Mouse (Mus musculus) monocyte, adult 5-6 weeks (primary cell): ENCODE measurements around the gene Sqstm1. TPM values are rescaled to one million over a fixed set of nuclear protein-coding genes. Genes with fewer than 3 reads are reported as not detected.
"Not testable (repeated sequence)": the region's sequence is repeated elsewhere in the genome, so short reads cannot be mapped to it uniquely, and the experiment has no call there.

Source experiments
- ATAC-seq: fragments of 153-309, 156-312 bp; replicated peaks from 2 replicates; pipeline ENCODE4 v1.8.0; 2017; ENCODE audit warnings: mild to moderate bottlenecking; ENCODE audit not compliant: low TSS enrichment, insufficient number of reproducible peaks, severe bottlenecking, poor library complexity, low FRiP score
- total RNA-seq: library from RNA; stranded (forward); fragments of 200-1000, 200-491, 200-594 nt; gene quantifications from 3 replicates; pipeline ENCODE4 v1.2.3, GENCODE M21; 2017

Sqstm1 gene
- total RNA-seq, 1 experiment from 2014 or later, result 1,041 TPM

DNA sequence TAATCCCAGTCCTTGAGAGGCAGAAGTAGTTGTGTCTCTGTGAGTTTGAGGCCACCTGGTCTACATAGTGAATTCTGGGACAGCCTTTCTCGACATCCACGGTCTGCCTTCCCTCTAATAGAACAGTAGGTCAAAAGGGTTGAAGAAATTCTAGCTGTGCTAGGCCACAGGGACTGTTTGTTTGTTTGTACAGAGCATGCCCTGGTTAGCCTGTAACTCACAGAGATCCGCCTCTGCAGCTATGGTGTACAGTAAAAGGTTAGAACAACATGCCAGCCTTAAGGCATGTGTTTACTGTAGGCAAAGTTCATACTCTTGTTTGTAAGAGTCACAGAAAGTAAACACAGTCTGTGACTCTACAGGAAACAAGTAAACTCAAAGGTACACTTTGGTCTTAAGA is 25.8 kb downstream of the Sqstm1 start:
- ATAC-seq, result no peak

DNA sequence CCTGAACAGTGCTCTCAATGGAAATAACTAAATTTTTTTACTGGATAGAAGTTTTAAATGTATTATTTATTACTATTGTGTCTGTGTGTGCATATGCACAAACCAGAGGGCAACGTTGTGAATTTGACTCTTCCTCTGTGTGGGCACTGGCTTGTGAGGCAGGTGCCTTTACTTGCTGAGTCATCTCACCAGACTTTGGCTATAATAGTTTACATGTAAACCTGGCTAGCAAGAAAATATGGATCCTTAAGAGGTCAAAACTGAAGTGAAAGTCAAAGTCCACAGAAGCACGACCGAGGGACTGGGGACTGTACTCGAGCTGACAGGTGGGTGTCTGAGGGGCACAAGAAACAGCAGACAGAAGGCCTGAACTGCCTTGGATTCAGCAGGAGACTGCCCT is 27.9 kb downstream of the Sqstm1 start:
- ATAC-seq, result no peak

DNA sequence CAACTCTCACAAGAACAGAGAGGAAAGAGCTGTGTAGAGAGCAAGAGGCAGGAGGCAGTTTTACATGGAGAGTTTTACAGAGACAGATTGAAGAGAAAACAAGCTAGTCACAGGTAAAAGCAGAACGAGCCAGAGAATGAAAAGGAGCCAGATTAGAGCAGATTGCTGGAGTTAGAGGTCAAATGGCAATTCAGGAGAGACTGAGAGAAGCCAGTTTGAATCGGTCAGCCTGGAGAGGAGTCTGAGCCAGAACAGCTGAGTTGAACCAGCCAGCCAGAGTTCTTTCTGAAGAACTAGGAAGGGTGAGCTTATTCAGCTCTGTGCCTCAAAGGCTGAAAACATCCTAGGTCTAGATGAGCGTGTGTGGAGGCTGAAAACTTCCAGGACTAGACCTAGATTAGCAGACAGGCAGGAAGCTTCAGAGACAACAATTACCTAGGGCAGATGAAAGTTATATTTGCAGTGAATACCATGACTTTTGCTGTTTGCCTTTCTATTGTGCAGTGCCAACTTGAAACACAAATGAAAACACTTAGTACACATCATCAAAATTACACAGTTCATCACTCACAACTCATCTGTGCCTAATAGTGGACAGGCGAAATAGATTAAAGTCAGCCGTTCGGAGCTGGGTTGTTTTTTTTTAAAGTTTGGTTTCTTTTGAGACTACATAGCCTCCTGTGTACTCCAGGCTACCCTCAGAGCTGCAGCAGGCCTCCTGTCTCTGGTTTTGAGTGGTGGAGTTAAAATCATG is 30.0 kb downstream of the Sqstm1 start:
- no peak for ATAC-seq

DNA sequence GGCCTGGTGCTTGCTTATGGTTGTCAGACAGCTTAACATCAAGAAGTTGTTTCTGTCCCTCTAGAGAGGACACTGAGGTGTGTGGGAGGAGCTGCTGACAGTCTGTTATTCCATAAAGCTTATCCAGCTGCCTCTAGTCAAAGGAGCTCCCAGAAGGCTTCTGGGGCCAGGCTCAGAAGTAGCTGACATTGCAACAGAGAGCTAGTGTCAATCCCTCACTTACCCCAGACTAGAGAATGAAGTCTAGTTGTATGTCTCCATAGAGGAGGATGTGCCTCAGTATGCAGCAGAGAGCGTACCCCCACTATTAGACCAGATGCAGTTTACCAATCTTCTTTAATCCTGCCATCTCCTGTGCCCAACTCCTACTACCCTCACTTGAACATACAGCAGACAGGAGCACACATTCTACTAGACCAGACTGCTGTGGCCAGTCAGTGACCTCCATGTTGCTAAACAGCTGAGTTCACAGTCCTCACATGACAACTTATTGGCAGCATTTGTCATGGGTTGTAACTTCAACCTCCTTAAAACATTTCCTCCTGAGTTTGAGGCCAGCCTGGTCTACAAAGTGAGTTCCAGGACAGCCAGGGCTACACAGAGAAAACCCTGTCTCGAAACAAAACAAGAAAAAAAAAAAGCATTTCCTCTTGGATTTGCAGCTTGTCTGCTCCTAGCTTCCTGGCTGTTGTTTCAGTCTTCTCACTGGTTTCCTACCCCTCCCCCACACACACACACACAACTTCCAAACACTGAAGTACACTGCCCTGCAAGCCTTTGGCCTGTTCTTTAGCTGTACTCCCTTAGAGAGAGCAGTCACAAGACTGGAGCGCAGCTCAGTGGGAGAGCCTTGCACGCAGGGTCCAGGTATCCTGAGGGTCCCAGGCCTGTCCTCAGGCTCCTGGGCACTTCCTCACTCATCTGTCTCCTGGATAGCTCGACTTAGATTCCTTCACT is 31.8 kb downstream of the Sqstm1 start:
- ATAC-seq, result no peak

DNA sequence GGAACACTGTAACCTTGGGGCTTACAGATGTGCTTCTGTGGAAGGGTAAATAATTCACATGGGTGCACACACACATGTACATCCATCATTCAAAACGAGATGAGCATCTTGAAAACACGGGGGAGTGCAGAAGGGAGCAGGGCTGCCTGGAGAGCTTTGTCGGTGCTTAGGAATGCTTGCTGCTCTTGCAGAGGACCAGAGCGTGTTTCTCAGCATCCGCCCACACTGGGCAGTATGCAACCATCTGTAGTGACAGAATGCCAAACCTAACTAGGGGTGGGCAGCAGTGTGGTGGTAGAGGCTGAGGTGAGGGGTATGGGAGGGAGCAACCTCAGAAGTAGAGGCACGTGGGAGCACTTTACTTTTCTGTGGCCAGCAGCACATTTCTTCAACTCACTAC is 33.5 kb downstream of the Sqstm1 start:
- no peak for ATAC-seq

DNA sequence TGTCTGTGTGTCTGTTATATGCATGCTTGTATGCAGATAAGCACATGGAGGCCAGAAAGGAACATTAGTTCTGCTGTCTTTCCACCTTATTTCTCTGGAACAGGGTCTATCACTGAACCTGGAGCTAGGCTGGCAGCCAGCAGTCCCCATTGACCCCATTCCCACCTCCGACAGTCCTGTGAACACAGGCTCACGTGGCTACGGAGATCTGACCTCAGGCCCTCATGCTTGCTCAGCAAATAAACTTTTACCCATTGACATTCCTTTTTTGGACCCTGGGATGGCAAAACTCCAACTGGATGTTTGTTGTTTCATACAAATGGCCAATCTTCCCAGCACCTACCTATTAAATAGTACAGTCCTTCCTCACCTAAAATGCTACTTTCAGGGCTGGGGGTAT is 34.3 kb downstream of the Sqstm1 start:
- ATAC-seq, result no peak

DNA sequence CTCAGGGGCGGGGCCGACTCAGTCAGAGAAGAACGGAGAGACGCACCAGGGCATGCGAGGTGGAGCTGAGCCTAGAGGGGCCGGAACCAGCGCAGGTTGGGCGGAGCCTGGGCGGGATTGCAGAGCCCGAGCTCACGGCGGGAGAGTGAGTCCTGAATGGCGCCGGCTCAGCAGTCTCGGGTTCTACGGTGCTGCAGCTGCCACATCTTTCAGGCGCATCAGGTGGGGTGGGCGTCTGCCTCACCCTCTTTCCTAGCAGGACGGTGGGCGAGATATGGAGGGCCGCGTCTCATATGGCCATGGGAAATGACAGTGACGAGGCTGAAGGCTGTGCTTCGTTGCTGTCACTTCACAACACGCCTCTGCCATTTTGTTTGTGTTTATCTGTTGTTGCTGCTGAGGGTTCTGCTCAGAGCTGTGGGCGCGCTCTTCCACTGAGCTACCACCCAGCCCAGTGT is 35.9 kb downstream of the Sqstm1 start:
- peak; percentile 98 for ATAC-seq

DNA sequence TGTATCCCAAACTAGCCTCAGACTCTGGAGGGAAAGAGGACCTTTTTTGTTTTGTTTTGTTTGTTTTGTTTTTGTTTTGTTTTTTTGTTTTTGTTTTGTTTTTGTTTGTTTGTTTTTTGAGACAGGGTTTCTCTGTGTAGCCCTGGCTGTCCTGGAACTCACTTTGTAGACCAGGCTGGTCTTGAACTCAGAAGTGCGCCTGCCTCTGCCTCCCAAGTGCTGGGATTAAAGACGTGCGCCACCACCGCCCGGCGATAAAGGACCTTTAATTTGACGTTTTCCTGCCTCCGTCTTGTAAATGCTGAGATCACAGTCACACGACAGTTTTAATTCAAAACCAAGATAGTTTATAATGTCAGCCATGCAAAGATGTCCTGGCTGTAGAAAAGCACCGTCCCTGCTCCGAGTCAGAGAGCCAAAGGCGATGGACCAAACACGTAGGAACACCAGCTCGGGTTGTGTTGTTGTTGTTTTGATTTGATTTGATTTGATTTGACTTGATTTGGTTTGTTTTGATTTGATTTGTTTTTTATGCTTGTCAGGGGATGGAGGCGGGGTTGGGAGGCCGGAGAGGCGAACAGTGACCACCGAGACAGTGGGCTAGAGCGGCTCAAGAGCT is 36.4 kb downstream of the Sqstm1 start, which contains the start of gene Mrnip:
Mrnip (plus strand) TSS at position 334 of the 619 bp plus-strand sequence.
- ATAC-seq, result not testable (repeated sequence)

DNA sequence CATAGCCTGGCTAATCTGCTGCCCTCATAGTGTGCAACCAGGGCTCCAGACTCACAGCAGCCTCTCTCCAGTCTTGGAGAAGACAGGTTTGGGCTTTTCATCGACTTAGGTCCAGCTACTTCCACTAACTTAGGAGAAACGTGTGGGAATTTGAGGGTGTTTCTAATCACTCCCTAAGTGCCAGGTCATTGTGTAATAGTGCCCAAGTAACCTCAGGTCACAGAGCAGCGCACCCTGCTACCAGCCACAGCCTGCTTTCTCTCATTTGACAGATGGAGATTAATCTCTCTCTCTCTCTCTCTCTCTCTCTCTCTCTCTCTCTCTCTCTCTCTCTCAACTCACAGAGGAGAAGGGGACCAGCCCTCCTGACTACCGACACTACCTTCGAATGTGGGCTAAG is 42.3 kb downstream of the Sqstm1 start:
- ATAC-seq, result no peak

DNA sequence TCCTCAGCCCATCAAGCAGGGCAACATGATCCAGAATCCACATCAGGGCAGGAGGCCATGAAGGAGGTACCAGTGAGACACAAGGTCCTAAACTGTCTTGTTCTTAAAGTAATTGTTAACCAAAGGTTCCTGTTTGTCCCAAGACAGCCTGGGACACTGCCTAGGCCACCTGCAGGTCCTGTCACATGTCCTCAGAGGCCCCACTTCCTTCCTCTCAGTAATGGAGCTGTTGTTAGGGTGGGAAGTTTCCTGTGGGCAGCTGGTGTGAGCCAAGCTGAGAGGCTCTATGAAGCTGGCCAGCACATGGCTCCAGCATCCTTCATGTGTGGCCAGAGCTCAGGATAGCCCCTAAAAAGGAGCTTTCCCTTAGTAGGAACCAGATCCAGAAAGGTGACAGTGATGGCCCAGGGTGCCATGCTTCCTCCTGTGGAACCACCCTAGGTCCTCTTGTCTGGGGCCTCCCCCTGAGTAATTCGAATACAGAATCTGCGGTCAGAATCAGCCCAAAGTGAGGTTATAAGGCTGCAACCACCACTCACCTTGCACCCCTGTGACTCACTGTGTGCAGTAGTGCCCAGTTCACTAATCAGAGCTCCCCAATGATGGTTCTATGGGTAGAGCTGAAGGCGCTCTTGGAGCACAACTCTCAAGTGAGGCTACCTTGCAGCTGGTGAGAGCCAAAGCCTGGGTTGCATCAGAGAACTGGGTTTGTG is 48.1 kb downstream of the Sqstm1 start:
- no peak for ATAC-seq

DNA sequence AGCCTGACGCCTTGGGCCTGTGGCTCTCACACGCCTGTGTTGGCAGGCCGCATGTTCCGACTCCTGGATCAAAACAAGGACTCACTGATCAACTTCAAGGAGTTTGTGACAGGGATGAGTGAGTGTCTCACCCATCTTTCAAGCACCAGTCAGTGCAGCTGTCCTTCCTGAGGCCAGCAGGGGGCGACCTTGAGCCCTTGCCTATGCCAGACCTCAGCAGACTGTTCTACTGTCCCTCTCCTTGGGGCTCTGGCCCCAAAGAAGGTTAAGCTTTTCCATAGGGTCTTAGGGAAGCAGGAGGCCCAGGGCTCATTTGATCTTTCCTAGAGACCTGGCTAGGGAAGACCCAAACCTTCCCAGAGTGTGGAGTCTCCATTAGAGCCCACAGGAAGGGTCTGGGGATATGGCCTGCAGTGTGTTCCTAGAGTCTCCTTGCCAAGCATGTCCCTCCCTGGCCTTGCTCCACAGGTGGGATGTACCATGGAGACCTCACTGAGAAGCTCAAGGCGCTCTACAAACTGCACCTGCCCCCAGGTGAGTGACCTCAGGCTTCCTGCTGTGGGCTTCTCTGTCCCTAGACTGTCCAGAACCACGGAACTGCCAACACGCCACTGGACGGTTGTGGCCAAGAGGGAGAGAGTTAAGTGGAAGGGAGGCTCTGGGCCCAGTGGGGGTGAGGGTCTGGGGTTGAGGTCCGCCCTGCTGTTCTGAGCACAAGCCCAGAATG is 48.9 kb downstream of the Sqstm1 start:
- ATAC-seq, result peak; percentile 73

DNA sequence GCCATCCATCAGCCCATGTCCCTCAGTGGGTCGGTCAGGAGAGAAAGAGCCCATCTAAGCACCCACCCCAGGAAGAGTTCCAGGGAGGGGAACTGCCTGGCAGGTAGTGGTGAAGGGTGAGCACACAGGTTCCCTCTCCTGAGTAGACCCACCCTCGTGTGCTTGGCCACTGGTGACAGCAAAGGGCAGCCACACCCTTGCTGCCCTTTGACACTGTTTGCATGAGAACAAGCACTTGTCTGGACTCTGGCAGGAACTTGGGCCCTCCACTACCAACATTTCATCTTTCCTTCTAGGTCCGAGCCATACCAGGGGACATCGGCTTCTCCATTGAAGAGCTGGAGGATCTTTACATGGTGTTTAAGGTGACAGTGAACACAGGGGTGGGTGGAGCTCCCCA is 51.3 kb downstream of the Sqstm1 start:
- no peak for ATAC-seq

DNA sequence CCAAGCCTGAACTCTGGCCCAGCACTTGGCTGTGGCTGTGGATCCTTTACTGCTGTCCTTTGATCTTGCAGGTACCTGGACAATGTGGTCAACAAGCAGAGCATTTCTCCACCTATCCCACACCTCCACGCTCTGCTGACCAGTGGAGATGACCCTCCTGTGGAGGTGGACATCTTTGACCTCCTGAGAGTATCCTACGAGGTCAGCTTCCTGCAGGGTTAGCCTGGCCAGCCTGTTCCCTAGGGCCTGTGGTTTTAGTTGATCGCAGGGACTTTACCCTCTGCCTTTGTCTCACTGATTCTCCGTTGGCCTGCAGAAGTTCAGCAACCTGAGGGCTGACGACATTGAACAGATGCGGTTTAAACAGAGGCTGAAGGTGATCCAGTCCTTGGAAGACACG is 52.3 kb downstream of the Sqstm1 start:
- no peak for ATAC-seq

DNA sequence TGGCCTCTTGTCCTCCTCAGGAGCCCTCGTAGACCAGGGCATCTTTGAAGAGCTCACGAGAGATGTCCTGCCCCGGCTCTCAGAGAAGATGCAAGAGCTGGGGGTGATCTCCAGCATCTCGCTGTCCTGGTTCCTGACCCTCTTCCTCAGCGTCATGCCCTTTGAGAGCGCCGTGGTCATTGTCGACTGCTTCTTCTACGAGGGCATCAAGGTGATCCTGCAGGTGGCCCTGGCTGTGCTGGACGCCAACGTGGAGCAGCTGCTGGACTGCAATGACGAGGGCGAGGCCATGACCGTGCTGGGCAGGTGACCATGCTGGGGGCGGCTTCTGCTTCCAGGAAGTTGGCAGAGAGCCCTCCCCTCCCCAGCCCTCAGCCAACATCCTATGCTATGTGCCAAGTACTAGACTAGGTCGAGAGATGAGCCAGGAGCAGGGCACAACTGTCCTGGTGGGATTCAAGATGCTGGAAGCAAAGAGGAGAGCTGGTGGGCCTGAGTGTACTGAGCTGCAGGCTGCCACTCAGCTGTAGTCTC is 53.8 kb downstream of the Sqstm1 start:
- ATAC-seq, result no peak

DNA sequence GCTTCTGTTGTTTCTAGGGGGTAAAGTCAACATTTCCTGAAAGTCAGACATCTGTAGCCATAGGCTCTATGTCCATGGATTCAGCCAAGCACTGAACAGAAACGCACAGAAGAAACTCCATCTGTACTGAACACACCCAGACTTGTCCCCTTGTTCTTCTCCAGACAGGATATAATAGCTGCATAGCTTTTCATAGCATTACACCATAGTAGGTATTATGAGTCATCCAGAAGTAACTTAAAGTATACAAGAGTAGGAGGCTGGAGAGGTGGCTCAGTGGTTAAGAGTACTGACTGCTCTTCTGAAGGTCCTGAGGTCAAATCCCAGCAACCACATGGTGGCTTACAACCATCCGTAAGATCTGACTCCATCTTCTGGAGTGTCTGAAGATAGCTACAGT is 54.8 kb downstream of the Sqstm1 start:
- ATAC-seq, result no peak

DNA sequence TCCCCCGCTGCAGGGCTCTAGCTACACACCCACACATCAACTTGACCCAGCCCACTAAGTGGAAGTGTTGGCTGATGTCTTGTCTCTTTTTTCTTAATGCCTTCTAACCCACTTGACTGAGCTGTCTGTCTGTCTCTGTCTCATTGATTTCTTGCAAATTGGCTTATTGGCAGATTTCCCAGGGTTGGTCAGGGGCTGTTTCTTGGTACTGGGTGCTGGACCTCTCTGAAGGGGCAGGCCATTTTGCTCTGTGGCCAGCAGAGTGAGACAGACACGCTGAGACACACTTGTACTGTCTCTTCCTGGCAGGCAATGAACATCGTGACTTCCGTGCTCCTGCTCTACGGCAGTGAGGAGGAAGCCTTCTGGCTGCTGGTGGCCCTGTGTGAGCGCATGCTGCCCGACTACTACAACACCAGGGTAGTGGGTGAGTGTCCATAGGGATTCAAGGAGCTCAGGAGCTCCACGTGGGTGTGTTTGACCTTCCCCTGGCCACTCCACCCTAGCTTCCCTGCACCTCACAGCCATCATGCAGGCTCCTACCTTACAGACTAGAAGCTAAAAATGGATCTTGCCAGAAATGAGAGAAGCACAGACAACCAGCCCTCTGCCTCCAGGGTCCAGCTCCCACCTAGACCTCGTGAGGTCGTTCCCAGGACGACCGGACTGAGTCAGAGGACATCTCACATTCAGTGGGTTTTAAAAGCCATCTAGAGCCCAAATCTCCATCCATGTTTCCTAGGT is 55.7 kb downstream of the Sqstm1 start:
- ATAC-seq, result no peak

DNA sequence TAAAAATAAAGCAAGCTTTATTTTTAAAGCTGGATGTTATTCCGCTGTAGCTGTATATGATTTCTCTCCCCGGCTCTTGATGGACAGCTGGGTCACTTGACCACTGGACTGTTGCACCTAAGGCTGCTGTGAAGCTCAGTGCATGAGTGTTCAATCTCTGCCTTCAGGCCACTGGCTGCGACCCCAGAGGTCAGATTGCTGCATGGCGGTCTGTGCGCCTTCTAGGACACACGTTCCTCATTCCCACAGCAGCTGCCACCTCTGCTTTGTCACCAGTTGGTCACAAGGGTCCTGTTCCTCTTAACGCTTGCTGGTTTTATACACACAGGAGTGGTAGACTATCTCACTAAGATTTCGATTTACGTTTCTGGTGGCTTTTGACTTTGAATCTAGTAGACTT is 56.5 kb downstream of the Sqstm1 start:
- ATAC-seq, result no peak
